Mouse (Mus musculus) ovary, adult 18-20 months (tissue): ENCODE measurements around the gene Mageh1.
"Not testable (repeated sequence)": the region's sequence is repeated elsewhere in the genome, so short reads cannot be mapped to it uniquely, and the experiment has no call there.

Experiments used
- DNase-seq: peaks from one replicate; pipeline ENCODE4 v3.0.0; 2022; ENCODE audit warnings: low spot score, mixed read lengths

Mageh1 gene

DNA sequence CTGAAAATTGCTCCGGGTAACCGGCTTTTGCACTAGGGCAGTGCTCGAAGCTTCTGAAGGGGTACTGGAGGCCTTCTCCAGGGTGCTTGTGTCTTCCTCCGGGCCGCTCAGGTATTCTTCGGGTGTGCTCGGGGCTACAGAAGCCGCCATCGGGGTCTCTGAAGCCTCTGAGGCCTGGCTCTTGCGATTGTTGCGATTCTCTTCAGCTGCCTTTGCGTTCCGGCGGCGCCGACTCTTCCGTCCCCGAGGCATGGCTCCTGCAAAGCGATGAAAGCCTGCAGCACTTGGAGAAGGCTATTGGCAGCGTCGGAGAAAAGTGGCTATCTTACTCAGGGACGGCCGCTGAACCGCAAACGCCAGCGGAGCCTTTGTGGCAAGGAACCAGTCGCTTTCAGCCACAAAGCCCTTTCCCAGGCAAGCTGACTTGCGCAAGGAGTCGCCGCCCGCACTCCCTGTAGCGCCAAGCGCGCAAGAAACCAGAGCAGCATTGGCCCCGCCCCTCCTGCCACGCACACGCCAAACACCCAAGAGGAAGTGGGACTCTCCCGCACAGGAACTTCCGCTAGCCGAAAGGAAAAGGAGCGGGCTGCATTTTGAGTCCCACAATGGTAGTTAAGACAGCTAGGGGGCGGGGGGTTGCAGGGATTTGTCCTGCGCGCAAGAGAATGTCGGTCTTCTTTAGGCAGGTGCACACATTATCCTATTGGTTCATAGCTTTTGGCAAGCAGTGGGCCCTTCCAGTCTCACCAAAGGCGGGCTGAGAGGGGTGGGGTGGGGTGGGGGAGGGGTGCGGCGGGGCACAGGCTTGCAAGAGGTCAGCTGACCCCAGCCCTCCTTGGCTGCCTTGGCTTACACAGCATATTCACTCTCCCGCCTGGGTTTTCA, at the start of gene Mageh1:
TSS of gene Mageh1 (minus strand) at position 489 of the 885 bp plus-strand sequence.
- peak; percentile 70 for DNase-seq

GRCm38 (mm10) chrX:153037972-153038744, 783 bp upstream of the Mageh1 start:
- DNase-seq = not testable (repeated sequence)

DNA sequence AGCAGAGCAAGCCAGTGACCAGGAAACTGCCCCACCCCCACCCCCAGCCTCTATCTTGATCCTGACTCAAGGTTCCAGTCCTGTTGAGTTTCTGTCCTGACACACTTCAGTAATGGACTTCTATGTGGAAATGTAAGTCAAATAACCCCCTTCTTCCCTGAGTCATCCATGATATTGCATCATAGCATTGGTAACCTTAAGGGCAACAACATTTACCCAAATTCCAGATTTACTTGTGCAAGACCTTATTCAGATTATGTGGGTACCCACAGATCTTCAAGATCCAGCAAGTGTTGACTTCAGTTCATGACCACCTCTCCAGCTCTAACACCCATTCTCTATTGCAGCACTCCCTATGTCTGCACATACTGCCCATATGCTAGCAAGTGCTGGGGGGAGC, 5.8 kb downstream of the Mageh1 start:
- DNase-seq = not testable (repeated sequence)

- DNase-seq = not testable (repeated sequence)
These were observed 11.7 kb downstream of the Mageh1 start for GRCm38 (mm10) chrX:153025709-153026108.

- DNase-seq = not testable (repeated sequence)
These were observed 12.1 kb downstream of the Mageh1 start for GRCm38 (mm10) chrX:153025255-153025654.

GRCm38 (mm10) chrX:153007685-153008047, 29.7 kb downstream of the Mageh1 start:
- no peak for DNase-seq

GRCm38 (mm10) chrX:153007021-153007684, 30.2 kb downstream of the Mageh1 start:
- peak; percentile 37 for DNase-seq

DNA sequence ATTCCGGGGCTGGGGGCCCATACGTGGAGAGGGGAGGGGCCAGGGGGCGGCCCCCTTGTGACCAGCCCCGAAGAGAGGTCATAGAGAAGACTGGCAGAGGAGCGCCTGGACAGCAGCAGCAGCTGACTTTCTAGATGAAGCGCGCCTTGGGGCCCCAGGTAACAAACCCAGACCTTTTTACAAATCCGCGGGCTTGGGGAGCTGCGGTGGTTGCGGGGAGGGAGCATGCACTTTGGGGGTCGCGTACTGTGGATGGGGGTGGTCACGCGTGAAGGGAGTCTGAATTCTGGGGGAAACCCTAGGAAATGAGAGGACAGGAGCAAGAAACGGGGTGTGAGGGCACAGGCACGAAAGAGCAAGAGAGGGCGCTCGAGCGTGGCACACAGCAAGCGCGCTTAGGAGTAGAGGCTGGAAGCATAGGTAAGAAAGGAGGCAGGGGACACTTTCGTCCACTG, 31.0 kb downstream of the Mageh1 start, which contains the start of gene Usp51:
TSS of gene Usp51 (plus strand) at position 83 of the 455 bp plus-strand sequence.
- DNase-seq = peak; percentile 11

DNA sequence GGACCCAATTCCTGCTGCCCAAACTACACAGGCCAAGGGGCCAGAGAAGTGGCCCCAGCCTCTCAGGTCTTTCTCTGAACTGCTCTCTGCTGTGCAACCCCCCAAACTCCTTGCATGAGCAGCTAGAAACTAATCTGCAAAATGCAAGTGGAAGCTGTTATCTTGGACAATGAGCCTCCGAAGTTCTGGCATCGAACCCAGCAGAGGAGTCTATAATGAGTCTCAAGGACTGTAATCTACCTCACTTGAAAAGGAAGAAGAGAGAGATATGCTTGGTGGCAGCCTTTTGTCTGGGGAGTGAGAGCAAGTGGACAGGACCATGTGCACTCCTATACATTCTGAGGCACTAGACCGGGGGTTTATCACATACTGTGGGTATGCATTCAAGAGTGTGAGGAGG, 41.3 kb downstream of the Mageh1 start:
- not testable (repeated sequence) for DNase-seq

DNA sequence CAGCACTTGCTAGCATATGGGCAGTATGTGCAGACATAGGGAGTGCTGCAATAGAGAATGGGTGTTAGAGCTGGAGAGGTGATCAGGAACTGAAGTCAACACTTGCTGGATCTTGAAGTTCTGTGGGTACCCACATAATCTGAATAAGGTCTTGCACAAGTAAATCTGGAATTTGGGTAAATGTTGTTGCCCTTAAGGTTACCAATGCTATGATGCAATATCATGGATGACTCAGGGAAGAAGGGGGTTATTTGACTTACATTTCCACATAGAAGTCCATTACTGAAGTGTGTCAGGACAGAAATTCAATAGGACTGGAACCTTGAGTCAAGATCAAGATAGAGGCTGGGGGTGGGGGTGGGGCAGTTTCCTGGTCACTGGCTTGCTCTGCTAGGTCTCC, 47.5 kb downstream of the Mageh1 start:
- not testable (repeated sequence) for DNase-seq
